8 mouse cellular contexts compared by ENCODE assay signal in the genomic region with DNA sequence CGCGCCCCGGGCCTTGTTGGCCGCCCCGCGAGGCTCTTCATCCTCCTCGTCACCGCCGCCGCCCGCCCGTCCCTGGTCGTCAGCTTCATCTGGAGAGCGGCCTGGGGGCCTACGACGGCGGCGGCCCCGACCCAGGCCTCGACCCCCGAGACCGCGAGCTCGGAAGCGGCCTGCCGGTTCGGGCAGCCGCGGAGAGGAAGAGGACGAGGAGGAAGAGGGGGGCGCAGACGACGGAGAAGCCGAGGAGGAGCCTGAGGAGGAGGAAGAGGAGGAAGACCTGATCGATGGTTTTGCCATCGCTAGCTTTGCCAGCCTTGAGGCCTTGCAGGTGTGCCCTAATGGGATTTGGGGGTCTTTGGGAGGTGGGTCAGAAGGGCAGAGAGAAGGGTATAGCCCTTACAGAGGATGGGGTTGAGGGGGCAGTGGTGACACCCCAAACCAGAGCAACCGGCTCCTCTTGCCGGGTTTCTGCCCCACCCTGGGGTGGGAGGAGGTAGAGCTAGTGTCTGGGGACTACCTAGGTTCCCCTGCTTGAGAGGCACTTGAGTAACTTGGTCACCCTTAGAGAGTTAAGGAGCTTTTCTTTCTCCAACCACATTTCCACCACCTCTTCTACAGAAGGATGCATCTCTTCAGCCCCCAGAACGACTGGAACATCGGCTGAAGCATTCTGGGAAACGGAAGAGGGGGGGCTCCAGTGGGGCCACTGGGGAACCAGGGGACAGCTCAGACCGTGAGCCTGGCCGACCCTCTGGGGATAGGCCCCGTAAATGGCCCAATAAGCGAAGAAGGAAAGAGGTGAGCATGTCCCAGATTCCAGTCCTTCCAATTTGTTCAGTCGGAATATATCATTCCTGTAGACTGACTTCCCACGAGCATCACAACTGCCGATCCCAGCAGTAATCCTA. TPM values are rescaled to one million over a fixed set of nuclear protein-coding genes. Genes with fewer than 3 reads are reported as not detected.
DNase-seq lines count a peak whose midpoint lies in the region; ATAC-seq and TF ChIP-seq lines count a peak whose summit lies in the region.

No protein-coding gene starts in this region.

- ATAC-seq in heart, embryonic 14.5 days (ENCODE audit: insufficient number of reproducible peaks, insufficient read depth, low FRiP score, low read depth): no peak
- ATAC-seq in limb, embryonic 12.5 days (ENCODE audit: insufficient number of reproducible peaks, insufficient read depth, low FRiP score, low TSS enrichment, low read depth): no peak
- no peak for ATAC-seq in midbrain, postnatal 0 days (ENCODE audit: low FRiP score)

- peak overlapping the region; percentile 88 for H3K4me2 ChIP-seq in heart, embryonic 14.5 days (ENCODE audit: low read length)
- peak overlapping the region; percentile 98 for H3K4me2 ChIP-seq in limb, embryonic 12.5 days
- H3K4me2 ChIP-seq in midbrain, postnatal 0 days (ENCODE audit: low read depth, low read length, poor library complexity, severe bottlenecking): peak overlapping the region; percentile 98

- peak overlapping the region; percentile 100 for H3K27ac ChIP-seq in left cerebral cortex, adult 2 months
- peak overlapping the region; percentile 94 to 98 for H3K27ac ChIP-seq in heart, embryonic 14.5 days (replicated peaks in 1 of 2; ENCODE audit: control insufficient read depth in 1 of 2, insufficient read depth in 1 of 2, low read depth in 2 of 2, low read length in 2 of 2)
- peak overlapping the region; percentile 95 for H3K27ac ChIP-seq in limb, embryonic 12.5 days
- peak overlapping the region; percentile 84 for H3K27ac ChIP-seq in midbrain, postnatal 0 days (ENCODE audit: low read depth, low read length)

- H3K4me1 ChIP-seq in heart, embryonic 14.5 days (ENCODE audit: control insufficient read depth in 2 of 2, insufficient read depth in 2 of 2, low read length in 2 of 2): peaks cover 3 to 22% of the 10 kb centered on the region in 2 experiments; a peak in 3 of 4 replicates
- H3K4me1 ChIP-seq in limb, embryonic 12.5 days (replicated peaks): peaks cover 22% of the 10 kb centered on the region
- peaks cover 9% of the 10 kb centered on the region; the same call in 1 of the 2 replicates for H3K4me1 ChIP-seq in midbrain, postnatal 0 days (ENCODE audit: insufficient read depth, low read length)

- DNase-seq in left cerebral cortex, adult 2 months (ENCODE audit: extremely low spot score in 1 of 2, low spot score in 2 of 2): no peak
- no peak for DNase-seq in left cerebral cortex, adult 9 months (ENCODE audit: low spot score in 2 of 2)
- peak; percentile 34 for DNase-seq in c-Kit-positive CD71-positive TER-119-positive erythroid progenitor cells, embryonic 14.5 days (ENCODE audit: low spot score)
- DNase-seq in midbrain, postnatal 0 days (ENCODE audit: low spot score): no peak
- DNase-seq in urinary bladder, postnatal 36 days (ENCODE audit: low spot score in 2 of 2): peak; percentile 12 to 39
- no peak for DNase-seq in layer of hippocampus, adult 8-10 months (ENCODE audit: low spot score in 2 of 2)

- H3K4me3 ChIP-seq in left cerebral cortex, adult 2 months: peak overlapping the region; percentile 86
- peak overlapping the region; percentile 99 for H3K4me3 ChIP-seq in heart, embryonic 14.5 days (ENCODE audit: control insufficient read depth in 1 of 2, insufficient read depth in 1 of 2, low read depth in 1 of 2, low read length in 2 of 2)
- peak overlapping the region; percentile 99 for H3K4me3 ChIP-seq in limb, embryonic 12.5 days (replicated peaks)
- peak overlapping the region; percentile 86 for H3K4me3 ChIP-seq in midbrain, postnatal 0 days (ENCODE audit: low read depth, low read length)

- no peaks in the 10 kb centered on the region for H3K9me3 ChIP-seq in heart, embryonic 14.5 days (ENCODE audit: control insufficient read depth, low read length)
- H3K9me3 ChIP-seq in limb, embryonic 12.5 days: no peaks in the 10 kb centered on the region
- no peaks in the 10 kb centered on the region for H3K9me3 ChIP-seq in midbrain, postnatal 0 days (ENCODE audit: low read length)

- H3K36me3 ChIP-seq in heart, embryonic 14.5 days (ENCODE audit: control insufficient read depth, insufficient read depth, low read length): peaks cover 66% of the 10 kb centered on the region
- H3K36me3 ChIP-seq in limb, embryonic 12.5 days: peaks cover 68% of the 10 kb centered on the region
- peaks cover 41% of the 10 kb centered on the region for H3K36me3 ChIP-seq in midbrain, postnatal 0 days (ENCODE audit: insufficient read depth, low read length)

- H3K27me3 ChIP-seq in heart, embryonic 14.5 days (ENCODE audit: control insufficient read depth, insufficient read depth, low read length): no peaks in the 10 kb centered on the region
- no peaks in the 10 kb centered on the region for H3K27me3 ChIP-seq in limb, embryonic 12.5 days
- H3K27me3 ChIP-seq in midbrain, postnatal 0 days (ENCODE audit: insufficient read depth, low read length): no peaks in the 10 kb centered on the region

- intact Hi-C loops in left cerebral cortex, adult 2 months (cut with DNase I): loop anchor here (5.0 kb wide), 1 partner anchor 217 kb away; the partner anchor contains the start of gene Dctpp1

- peak overlapping the region; percentile 97 for H3K9ac ChIP-seq in heart, embryonic 14.5 days (ENCODE audit: low read length)
- H3K9ac ChIP-seq in limb, embryonic 12.5 days (replicated peaks): peak overlapping the region; percentile 96
- H3K9ac ChIP-seq in midbrain, postnatal 0 days (replicated peaks; ENCODE audit: low read length, poor library complexity, severe bottlenecking): peak overlapping the region; percentile 98

- WGBS in heart, embryonic 14.5 days: 4% methylated on average over 48 of the region's 48 CpGs
- 4% methylated on average over 48 of the region's 48 CpGs for WGBS in limb, embryonic 12.5 days
- WGBS in midbrain, postnatal 0 days: 3% methylated on average over 47 of the region's 48 CpGs

- TF ChIP-seq CTCF in left cerebral cortex, adult 2 months (IDR thresholded peaks at IDR 0.05): no peak
- TF ChIP-seq CTCF in midbrain, postnatal 0 days (IDR thresholded peaks at IDR 0.05): no peak

RNA-seq across cellular contexts. Expression of gene Fbrs, which starts 0.6 kb away (rescaled TPM):
- 10 to 100 TPM; 62.3 to 63.9 TPM for total RNA-seq in left cerebral cortex, adult 2 months (2021)
- 9.9 and 10.4 TPM in 2 replicates for polyA plus RNA-seq in heart, embryonic 14.5 days (2014; fragmentation: Nextera tagmentation; extraction: Ambion mirVana)
- polyA plus RNA-seq in limb, embryonic 12.5 days (2016; fragmentation: Nextera tagmentation; extraction: Ambion mirVana): 11.7 and 13.0 TPM in 2 replicates
- total RNA-seq in midbrain, postnatal 0 days (2014; rRNA removed): 41.0 and 44.8 TPM in 2 replicates
- 9.6 and 11.8 TPM in 2 replicates for polyA plus RNA-seq in midbrain, postnatal 0 days (2015; fragmentation: Nextera tagmentation; extraction: Ambion mirVana)
- total RNA-seq in layer of hippocampus, adult 8-10 months (2022): 10 to 100 TPM; 56.2 to 72.2 (median 65.5) TPM

RNA-seq across cellular contexts. Expression of gene Prr14, which starts 20.2 kb away (rescaled TPM):
- 10 to 100 TPM; 28.4 to 33.4 TPM for total RNA-seq in left cerebral cortex, adult 2 months (2021)
- 31.5 and 37.5 TPM in 2 replicates for polyA plus RNA-seq in heart, embryonic 14.5 days (2014; fragmentation: Nextera tagmentation; extraction: Ambion mirVana)
- 41.0 and 43.7 TPM in 2 replicates for polyA plus RNA-seq in limb, embryonic 12.5 days (2016; fragmentation: Nextera tagmentation; extraction: Ambion mirVana)
- 36.2 and 38.7 TPM in 2 replicates for total RNA-seq in midbrain, postnatal 0 days (2014; rRNA removed)
- 28.2 and 28.3 TPM in 2 replicates for polyA plus RNA-seq in midbrain, postnatal 0 days (2015; fragmentation: Nextera tagmentation; extraction: Ambion mirVana)
- 10 to 100 TPM; 30.0 to 35.5 (median 34.0) TPM for total RNA-seq in layer of hippocampus, adult 8-10 months (2022)

RNA-seq across cellular contexts. Expression of gene Zfp689, which starts 30.6 kb away (rescaled TPM):
- 1 to 10 TPM; 5.5 to 6.7 TPM for total RNA-seq in left cerebral cortex, adult 2 months (2021)
- 4.0 and 4.9 TPM in 2 replicates for polyA plus RNA-seq in heart, embryonic 14.5 days (2014; fragmentation: Nextera tagmentation; extraction: Ambion mirVana)
- polyA plus RNA-seq in limb, embryonic 12.5 days (2016; fragmentation: Nextera tagmentation; extraction: Ambion mirVana): 16.8 and 17.8 TPM in 2 replicates
- total RNA-seq in midbrain, postnatal 0 days (2014; rRNA removed): 7.7 and 11.0 TPM in 2 replicates
- polyA plus RNA-seq in midbrain, postnatal 0 days (2015; fragmentation: Nextera tagmentation; extraction: Ambion mirVana): 7.3 and 8.0 TPM in 2 replicates
- 1 to 10 TPM; 4.5 to 7.3 (median 5.5) TPM for total RNA-seq in layer of hippocampus, adult 8-10 months (2022)

RNA-seq across cellular contexts. Expression of gene Srcap, which starts 32.2 kb away (rescaled TPM):
- total RNA-seq in left cerebral cortex, adult 2 months (2021): 100 to 1,000 TPM; 122 to 126 TPM
- polyA plus RNA-seq in heart, embryonic 14.5 days (2014; fragmentation: Nextera tagmentation; extraction: Ambion mirVana): 40.1 and 40.4 TPM in 2 replicates
- polyA plus RNA-seq in limb, embryonic 12.5 days (2016; fragmentation: Nextera tagmentation; extraction: Ambion mirVana): 77.2 and 79.4 TPM in 2 replicates
- 31.7 and 50.8 TPM in 2 replicates for total RNA-seq in midbrain, postnatal 0 days (2014; rRNA removed)
- polyA plus RNA-seq in midbrain, postnatal 0 days (2015; fragmentation: Nextera tagmentation; extraction: Ambion mirVana): 25.9 and 30.4 TPM in 2 replicates
- total RNA-seq in layer of hippocampus, adult 8-10 months (2022): 100 to 1,000 TPM; 118 to 139 (median 120) TPM

RNA-seq across cellular contexts. Expression of gene Gm42715, which starts 39.8 kb away (rescaled TPM):
- total RNA-seq in left cerebral cortex, adult 2 months (2021): 10 to 100 TPM; 12.6 TPM
- polyA plus RNA-seq in heart, embryonic 14.5 days (2014; fragmentation: Nextera tagmentation; extraction: Ambion mirVana): 10.3 and 11.3 TPM in 2 replicates
- polyA plus RNA-seq in limb, embryonic 12.5 days (2016; fragmentation: Nextera tagmentation; extraction: Ambion mirVana): 15.9 and 18.0 TPM in 2 replicates
- 19.6 and 32.1 TPM in 2 replicates for total RNA-seq in midbrain, postnatal 0 days (2014; rRNA removed)
- polyA plus RNA-seq in midbrain, postnatal 0 days (2015; fragmentation: Nextera tagmentation; extraction: Ambion mirVana): 9.0 and 11.4 TPM in 2 replicates
- 10 to 100 TPM in 1 of 4 experiments, 1 to 10 TPM in 3; 8.1 to 17.1 (median 9.6) TPM for total RNA-seq in layer of hippocampus, adult 8-10 months (2022)

Comparison
In these comparisons a context has a peak if more than half of its experiments do, and no peak if none do; other contexts are left out.
1. DNase-seq: peak in c-Kit-positive CD71-positive TER-119-positive erythroid progenitor cells, embryonic 14.5 days (single experiment) and urinary bladder, postnatal 36 days (2 of 2); none in left cerebral cortex, adult 2 months (0 of 2), left cerebral cortex, adult 9 months (0 of 2), midbrain, postnatal 0 days (single experiment) and layer of hippocampus, adult 8-10 months (0 of 2).
2. Peak in every context shown above with its lines, with median percentiles within 50 percentile points of each other: H3K27ac ChIP-seq, H3K4me3 ChIP-seq, H3K4me2 ChIP-seq and H3K9ac ChIP-seq.